Mouse (Mus musculus) olfactory bulb, adult 2 months (tissue): ENCODE data around the gene Chat.

Source experiments
- CTCF ChIP-seq: fragments of 200-500 bp; IDR thresholded peaks from 2 replicates; pipeline ENCODE4 v1.5.1; 2012; ENCODE audit warnings: low read depth, mild to moderate bottlenecking, low read length, moderate library complexity; ENCODE audit not compliant: insufficient read depth
- POLR2A ChIP-seq: fragments of 200-500 bp; IDR thresholded peaks from 2 replicates; pipeline ENCODE4 v1.6.1; 2012; ENCODE audit warnings: mild to moderate bottlenecking, low read depth, low read length, moderate library complexity; ENCODE audit not compliant: insufficient read depth

GRCm38 (mm10) chr14:32429030-32429602 lies 36.7 kb downstream of the Chat start:
- no peak for TF ChIP-seq CTCF
- no peak for TF ChIP-seq POLR2A
